In genomic region chr12:83128606-83129005, GRCm38 (mm10) we compare ENCODE assay signal across 23 mouse cellular contexts.
DNase-seq lines count a peak whose midpoint lies in the region; ATAC-seq and TF ChIP-seq lines count a peak whose summit lies in the region.
"Had no signal": no experiment of that assay in that cellular context is flagged by ENCODE, and none has a peak within 500 bp of the region (broad histone marks: within the 10 kb centered on the region; RNA-seq: fewer than 3 reads in every experiment).

No protein-coding gene starts in this region.

- H3K9ac ChIP-seq in lung, postnatal 0 days (replicated peaks; ENCODE audit: low read depth), result no peak overlapping the region
- H3K9ac ChIP-seq: embryonic facial prominence, embryonic 13.5 days; embryonic facial prominence, embryonic 15.5 days; forebrain, embryonic 12.5 days had no signal

- no peaks in the 10 kb centered on the region for H3K27me3 ChIP-seq in lung, postnatal 0 days (replicated peaks; ENCODE audit: insufficient read depth, low read length)
- H3K27me3 ChIP-seq: embryonic facial prominence, embryonic 13.5 days; embryonic facial prominence, embryonic 15.5 days; forebrain, embryonic 12.5 days had no signal

- no peaks in the 10 kb centered on the region for H3K9me3 ChIP-seq in lung, postnatal 0 days (ENCODE audit: low read length)
- H3K9me3 ChIP-seq: embryonic facial prominence, embryonic 13.5 days; embryonic facial prominence, embryonic 15.5 days; forebrain, embryonic 10.5 days; forebrain, embryonic 12.5 days had no signal

- peak; percentile 37; the same call in 1 of the 2 replicates for ATAC-seq in lung, postnatal 0 days
- ATAC-seq: activated CD4-positive, CD25-positive, alpha-beta regulatory T cell, adult 4 months; forebrain, embryonic 14.5 days; forebrain, embryonic 16.5 days; Patski had no signal

- no peaks in the 10 kb centered on the region; the same call in 1 of the 2 replicates for H3K4me1 ChIP-seq in lung, postnatal 0 days (ENCODE audit: insufficient read depth, low read depth, low read length)
- H3K4me1 ChIP-seq: embryonic facial prominence, embryonic 13.5 days; embryonic facial prominence, embryonic 15.5 days had no signal

- TF ChIP-seq CTCF in lung, postnatal 0 days (IDR thresholded peaks at IDR 0.05), result no peak

- TF ChIP-seq EP300 in lung, postnatal 0 days (IDR thresholded peaks at IDR 0.05), result no peak

- H3K4me3 ChIP-seq in lung, postnatal 0 days (ENCODE audit: low read depth, low read length), result no peak overlapping the region
- H3K4me3 ChIP-seq: embryonic facial prominence, embryonic 13.5 days; embryonic facial prominence, embryonic 15.5 days; erythroblast, embryonic 14.5 days; forebrain, embryonic 10.5 days; forebrain, embryonic 12.5 days had no signal

- no peaks in the 10 kb centered on the region for H3K36me3 ChIP-seq in lung, postnatal 0 days (ENCODE audit: insufficient read depth, low read length)
- H3K36me3 ChIP-seq: embryonic facial prominence, embryonic 13.5 days; embryonic facial prominence, embryonic 15.5 days; forebrain, embryonic 10.5 days; forebrain, embryonic 12.5 days had no signal

- no peak overlapping the region for H3K4me2 ChIP-seq in lung, postnatal 0 days (replicated peaks; ENCODE audit: low read depth, low read length)
- H3K4me2 ChIP-seq: embryonic facial prominence, embryonic 13.5 days; embryonic facial prominence, embryonic 15.5 days; forebrain, embryonic 12.5 days had no signal

- 72% methylated on average over 3 of the region's 3 CpGs for WGBS in lung, postnatal 0 days

- no peak for DNase-seq in lung, postnatal 0 days (ENCODE audit: low spot score)
- DNase-seq in lung, postnatal 25 days (ENCODE audit: low spot score), result no peak
- peak; percentile 23 for DNase-seq in urinary bladder, postnatal 14 days (ENCODE audit: low spot score)
- no peak for DNase-seq in urinary bladder, postnatal 10 days (ENCODE audit: low spot score)
- DNase-seq in MN1 (ENCODE audit: low spot score), result peak; percentile 56
- DNase-seq in adipocyte (ENCODE audit: low spot score), result no peak
- DNase-seq: adrenal gland, adult 2 months; adrenal gland, postnatal 10 days; adrenal gland, postnatal 25 days; cerebellum, adult 11 months; cerebellum, adult 18-20 months; cerebellum, adult 9-10 months; cerebellum, postnatal 36 days; embryo, embryonic 11 days had no signal

- H3K27ac ChIP-seq in lung, postnatal 0 days (ENCODE audit: low read length), result no peak overlapping the region
- H3K27ac ChIP-seq: embryonic facial prominence, embryonic 13.5 days; embryonic facial prominence, embryonic 15.5 days; forebrain, embryonic 10.5 days; forebrain, embryonic 12.5 days had no signal

Comparison
In these comparisons a context has a peak if more than half of its experiments do, and no peak if none do; other contexts are left out.
1. DNase-seq: peak in urinary bladder, postnatal 14 days (single experiment) and MN1 (single experiment); none in lung, postnatal 0 days (single experiment), lung, postnatal 25 days (single experiment), urinary bladder, postnatal 10 days (single experiment) and adipocyte (single experiment).